Mouse (Mus musculus) spleen, adult 10 weeks (tissue): ENCODE data around the gene Olfr571. TPM values are rescaled to one million over a fixed set of nuclear protein-coding genes. Genes with fewer than 3 reads are reported as not detected.

ENCODE experiments used
- polyA plus RNA-seq: library from polyadenylated mRNA; stranded (reverse); fragments of 350-450 nt; fragmentation: Illumina TruSeq; extraction: RNeasy Lipid Tissue Mini Kit (QIAGEN cat#74804); gene quantifications from one replicate; pipeline ENCODE4 v1.2.3, GENCODE M21; 2015; ENCODE audit warnings: low replicate concordance; ENCODE audit not compliant: insufficient read depth

The Olfr571 gene
- polyA plus RNA-seq: not detected

DNA sequence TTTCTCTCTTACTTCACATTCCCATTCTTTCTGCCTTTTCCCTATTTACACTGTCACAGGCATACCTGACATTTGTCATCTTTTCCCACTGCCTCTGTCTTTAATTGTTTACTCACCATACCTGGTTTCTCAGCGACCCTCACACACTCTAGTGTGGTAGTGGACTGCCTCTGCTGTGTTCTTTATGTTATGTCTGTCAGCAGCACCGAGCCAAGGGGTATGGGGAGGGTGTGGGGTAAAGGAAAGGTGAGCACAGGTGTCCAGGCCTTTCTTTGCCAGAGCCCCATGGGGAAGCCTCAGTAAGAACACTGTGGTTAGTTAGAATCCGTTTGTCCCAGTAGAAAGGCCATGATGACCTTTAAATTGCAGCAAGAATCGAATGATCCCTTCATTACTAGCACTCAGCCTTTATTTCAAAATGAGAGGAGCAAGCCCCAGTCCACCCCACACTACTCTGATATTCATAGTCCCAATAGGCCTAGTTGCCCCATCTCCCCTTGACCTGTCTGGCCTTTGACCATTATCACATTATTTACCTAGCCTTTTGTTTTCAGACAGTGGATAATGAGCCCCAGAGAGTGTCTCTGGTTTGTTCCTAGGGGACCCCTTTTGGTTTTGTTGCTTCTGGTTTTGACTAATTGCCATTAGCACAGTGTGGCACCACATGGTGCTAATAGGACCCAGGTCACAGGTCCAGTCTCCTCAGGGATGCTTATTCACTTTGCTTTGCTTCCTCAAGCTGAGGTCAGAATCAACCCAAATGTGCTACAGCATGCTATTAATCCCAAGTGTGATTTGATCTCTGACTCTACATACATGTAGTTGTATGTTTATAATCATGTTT, at the start of gene Olfr571:
Olfr571 (minus strand) TSS at position 505 of the 844 bp plus-strand sequence.

DNA sequence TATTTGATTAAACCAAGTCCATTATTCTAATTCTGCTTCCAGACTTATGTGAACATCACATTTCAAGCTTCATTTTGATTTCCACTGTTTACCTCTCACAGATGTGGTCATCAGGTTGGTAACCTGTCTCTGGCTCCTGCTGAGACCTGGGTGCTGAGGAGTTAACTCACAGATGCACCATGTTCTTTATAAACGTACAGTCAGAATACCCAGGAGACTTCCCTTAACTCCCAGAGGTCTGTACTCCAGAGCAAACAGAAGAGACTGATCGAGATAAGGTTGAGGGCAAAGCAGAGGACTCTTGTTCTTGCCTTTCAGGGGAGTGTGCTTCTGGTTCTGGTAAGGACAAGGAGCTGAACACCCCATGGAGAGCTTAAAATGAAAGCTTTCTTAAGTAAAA, 45.0 kb upstream of the Olfr571 start, which contains the start of gene Olfr576:
Olfr576 (plus strand) TSS at position 301 of the 400 bp plus-strand sequence.

DNA sequence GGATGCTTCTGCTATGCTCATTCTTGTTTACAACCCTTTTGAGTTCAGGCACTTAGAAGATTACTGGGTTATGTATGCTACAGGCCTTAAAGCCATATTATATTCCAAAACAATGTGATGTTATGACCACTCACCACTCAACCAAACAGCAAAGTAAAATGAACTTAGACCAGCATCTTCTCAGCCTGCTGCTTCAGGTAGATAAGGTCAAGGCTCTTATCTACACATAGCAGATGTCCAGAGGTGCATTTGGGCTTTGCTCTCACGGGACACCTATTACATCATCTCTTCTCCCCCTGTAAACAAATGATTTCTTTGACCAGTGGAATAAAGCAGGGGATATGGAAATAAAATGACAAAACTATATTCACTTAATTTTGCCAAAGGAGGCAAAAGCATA, 41.3 kb upstream of the Olfr571 start, which contains the start of gene Olfr575:
Olfr575 (minus strand) TSS at position 183 of the 400 bp plus-strand sequence.

DNA sequence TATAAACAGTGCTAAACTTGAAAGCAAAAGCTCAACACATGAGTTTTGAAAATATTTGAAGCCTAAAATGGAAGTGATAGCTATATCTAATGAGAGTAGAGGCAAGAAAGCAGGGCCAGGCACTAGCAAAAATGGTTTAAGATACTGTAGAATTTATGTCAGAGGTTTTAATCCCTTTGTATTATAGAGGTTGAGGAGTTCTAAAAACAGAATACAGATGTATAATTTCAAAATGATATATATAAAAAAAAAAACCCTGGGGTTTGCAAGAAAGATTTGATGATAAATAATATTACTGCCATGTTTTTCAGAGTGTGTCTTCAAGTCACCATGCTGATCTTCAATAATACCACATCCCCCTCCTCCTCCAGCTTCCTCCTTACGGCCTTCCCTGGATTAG, 30.8 kb upstream of the Olfr571 start, which contains the start of gene Olfr574:
Olfr574 (plus strand) TSS at position 301 of the 400 bp plus-strand sequence.

DNA sequence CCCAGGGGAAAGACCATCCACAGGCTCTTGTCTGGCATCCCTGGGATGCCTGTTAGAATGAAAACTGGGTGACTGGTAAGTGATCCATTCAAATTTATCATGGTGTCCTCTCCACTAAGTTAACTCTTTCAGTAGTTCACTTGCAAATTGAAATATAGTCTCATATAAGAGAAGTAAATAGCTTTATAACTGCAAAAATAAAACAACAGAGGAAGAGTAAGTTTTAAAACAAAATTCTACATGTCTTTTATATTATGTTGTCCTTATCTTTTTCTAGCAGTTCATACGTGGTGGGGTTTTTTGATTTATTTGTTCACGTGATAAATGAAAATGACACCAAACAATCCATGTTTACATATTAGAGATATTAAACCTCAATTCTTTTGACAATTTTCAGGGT, 25.1 kb upstream of the Olfr571 start, which contains the start of gene Olfr573-ps1:
Olfr573-ps1 (minus strand) TSS at position 101 of the 400 bp plus-strand sequence.

DNA sequence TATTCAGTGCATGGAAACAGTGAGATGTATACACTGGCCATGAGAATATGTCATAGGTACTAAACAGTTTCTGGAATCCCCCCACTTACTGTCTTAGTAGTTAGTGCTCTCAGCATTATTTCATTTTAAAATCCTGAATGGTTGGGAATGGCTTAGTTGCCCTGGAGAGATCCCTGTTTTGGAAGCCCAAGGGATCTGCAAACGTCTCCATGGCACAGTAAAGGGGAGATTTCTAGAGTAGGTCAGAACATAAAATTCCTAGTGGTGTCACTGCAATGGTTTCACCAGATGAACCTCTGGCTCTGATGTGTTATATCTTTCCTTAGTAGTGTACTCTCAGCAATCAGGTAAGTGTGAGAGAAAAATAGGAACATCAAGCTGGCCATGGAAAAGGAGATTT, 6.8 kb upstream of the Olfr571 start, which contains the start of gene Olfr572:
Olfr572 (plus strand) TSS at position 301 of the 400 bp plus-strand sequence.

DNA sequence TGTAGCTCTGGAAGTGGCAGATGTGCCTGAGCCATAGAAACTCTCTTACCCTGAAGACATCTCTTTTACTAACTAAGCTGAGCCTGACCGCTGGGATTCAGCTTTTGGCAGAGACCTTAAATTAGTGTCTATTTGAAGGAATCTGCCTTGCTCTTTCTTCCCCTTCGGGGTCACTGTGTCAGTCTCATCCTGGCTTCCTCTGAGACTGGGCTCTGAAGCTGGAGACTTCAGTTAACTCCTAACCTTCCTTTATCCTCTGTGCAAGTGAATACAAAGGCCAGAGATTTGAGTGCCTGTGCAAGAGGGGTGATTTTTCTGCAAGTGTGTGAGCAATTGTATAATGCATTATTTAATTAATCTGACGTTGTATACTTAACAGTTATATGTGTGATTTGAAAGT, 26.6 kb downstream of the Olfr571 start, which contains the start of gene Olfr569:
Olfr569 (minus strand) TSS at position 101 of the 400 bp plus-strand sequence.

DNA sequence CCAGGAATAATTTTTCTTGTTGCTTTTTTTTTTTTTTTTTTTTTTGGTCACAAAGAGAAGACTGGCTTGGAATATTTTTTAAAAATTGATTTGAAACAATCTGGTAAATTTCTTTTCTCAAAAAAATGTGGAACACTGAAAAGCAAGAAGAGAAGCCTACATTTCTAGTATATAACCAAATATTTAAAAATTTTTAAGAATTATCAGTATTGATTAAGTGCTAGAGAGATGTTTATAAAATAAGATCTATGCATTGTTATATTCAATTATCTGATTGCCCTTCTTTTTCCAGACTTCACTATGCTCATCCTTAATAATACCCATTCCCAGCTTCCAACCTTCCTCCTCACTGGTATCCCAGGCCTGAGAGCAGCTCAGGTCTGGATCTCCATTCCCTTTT, 40.5 kb downstream of the Olfr571 start, which contains the start of gene Olfr568:
Olfr568 (plus strand) TSS at position 301 of the 400 bp plus-strand sequence.

DNA sequence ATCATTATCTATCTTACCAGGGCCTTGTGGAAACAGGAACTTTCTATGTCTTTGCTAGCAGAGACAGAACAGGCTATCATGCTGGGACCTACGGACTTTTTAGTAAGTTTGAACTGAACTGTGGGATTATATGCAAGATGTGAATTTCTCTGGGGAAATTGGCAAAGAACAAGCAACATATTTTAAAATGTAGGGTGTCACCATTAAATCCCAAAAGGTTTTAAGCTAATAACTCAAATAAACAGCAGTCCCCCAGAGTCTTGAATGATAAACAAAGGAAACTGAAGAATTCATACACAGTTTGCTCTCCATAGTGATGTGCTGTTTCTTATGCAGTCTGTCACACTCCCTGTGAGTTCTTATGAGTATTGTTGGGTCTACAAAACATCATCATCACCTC, 58.7 kb downstream of the Olfr571 start, which contains the start of gene Olfr566:
Olfr566 (minus strand) TSS at position 101 of the 400 bp plus-strand sequence.

Other genes with a start within 250 kb of the Olfr571 start
- gene Trim68, start 230.2 kb downstream of the Olfr571 start, polyA plus RNA-seq: 25.7 TPM
- gene Olfr557, start 221.6 kb downstream of the Olfr571 start, polyA plus RNA-seq: not detected
- gene Olfr558, start 215.3 kb downstream of the Olfr571 start, polyA plus RNA-seq: 0.52 TPM
- gene Olfr33, start 198.5 kb downstream of the Olfr571 start, polyA plus RNA-seq: not detected
- not detected for gene Olfr559, start 190.0 kb downstream of the Olfr571 start, polyA plus RNA-seq
- not detected for gene Olfr560, start 158.2 kb downstream of the Olfr571 start, polyA plus RNA-seq
- 0.35 TPM for gene Olfr78, start 158.1 kb downstream of the Olfr571 start, polyA plus RNA-seq
- gene Olfr561, start 146.3 kb downstream of the Olfr571 start, polyA plus RNA-seq: not detected
- not detected for gene Olfr564, start 114.1 kb downstream of the Olfr571 start, polyA plus RNA-seq
- gene Olfr566, start 58.8 kb downstream of the Olfr571 start, polyA plus RNA-seq: not detected
- not detected for gene Olfr568, start 40.4 kb downstream of the Olfr571 start, polyA plus RNA-seq
- gene Olfr569, start 26.7 kb downstream of the Olfr571 start, polyA plus RNA-seq: not detected
- not detected for gene Olfr570, start 23.0 kb downstream of the Olfr571 start, polyA plus RNA-seq
- gene Olfr572, start 6.9 kb upstream of the Olfr571 start, polyA plus RNA-seq: not detected
- not detected for gene Olfr573-ps1, start 25.0 kb upstream of the Olfr571 start, polyA plus RNA-seq
- gene Olfr574, start 30.9 kb upstream of the Olfr571 start, polyA plus RNA-seq: not detected
- gene Olfr575, start 41.2 kb upstream of the Olfr571 start, polyA plus RNA-seq: not detected
- not detected for gene Olfr576, start 45.1 kb upstream of the Olfr571 start, polyA plus RNA-seq
- not detected for gene Olfr577, start 58.4 kb upstream of the Olfr571 start, polyA plus RNA-seq
- gene Olfr578, start 71.8 kb upstream of the Olfr571 start, polyA plus RNA-seq: not detected
- not detected for gene Olfr582, start 120.5 kb upstream of the Olfr571 start, polyA plus RNA-seq
- not detected for gene Olfr583, start 133.8 kb upstream of the Olfr571 start, polyA plus RNA-seq
- not detected for gene Olfr584, start 164.3 kb upstream of the Olfr571 start, polyA plus RNA-seq
- gene Olfr585, start 180.2 kb upstream of the Olfr571 start, polyA plus RNA-seq: not detected
- not detected for gene Olfr586, start 208.1 kb upstream of the Olfr571 start, polyA plus RNA-seq
- not detected for gene Olfr588-ps1, start 223.3 kb upstream of the Olfr571 start, polyA plus RNA-seq
- not detected for gene Olfr589, start 238.8 kb upstream of the Olfr571 start, polyA plus RNA-seq